Mouse (Mus musculus) megakaryocyte progenitor cell, adult 5-6 weeks (primary cell): ENCODE data around the gene Med13l. TPM values are rescaled to one million over a fixed set of nuclear protein-coding genes. Genes with fewer than 3 reads are reported as not detected.

ENCODE experiments used
- ATAC-seq: replicated peaks from 2 replicates; pipeline ENCODE4 v1.8.0; 2016; ENCODE audit warnings: mild to moderate bottlenecking, moderate TSS enrichment, inconsistent platforms; ENCODE audit not compliant: poor library complexity
- total RNA-seq, 2 experiments: library from RNA; stranded (forward) in 1 of 2; stranded (reverse) in 1 of 2; fragments of 157-497, 149-512 nt in 1 of 2; fragments of 200-1000 nt in 1 of 2; gene quantifications; 2 replicates each; pipeline versions ENCODE4 v1.2.3 to v1.2.4; 2015 to 2017

Med13l gene
- total RNA-seq, 2 experiments from 2014 or later, result 24.0 to 27.3 TPM

GRCm38 (mm10) chr5:118591826-118592499 lies 31.5 kb downstream of the Med13l start:
- ATAC-seq, result peak; percentile 20; the same call in 1 of the 2 replicates

- peak; percentile 72 for ATAC-seq
Observed at GRCm38 (mm10) chr5:118594470-118595236, 34.2 kb downstream of the Med13l start.

GRCm38 (mm10) chr5:118595901-118596300 lies 35.4 kb downstream of the Med13l start:
- no peak for ATAC-seq

- ATAC-seq, result no peak
Observed at GRCm38 (mm10) chr5:118596452-118597092, 36.1 kb downstream of the Med13l start.

- ATAC-seq, result peak; percentile 60
Observed at GRCm38 (mm10) chr5:118598601-118599000, 38.1 kb downstream of the Med13l start.

- ATAC-seq, result no peak
Observed at GRCm38 (mm10) chr5:118601452-118601851, 41.0 kb downstream of the Med13l start.

GRCm38 (mm10) chr5:118602706-118603105 lies 42.2 kb downstream of the Med13l start:
- no peak for ATAC-seq

- 0 out of 2 replicates have a peak, but pooled peaks have one; percentile 23 for ATAC-seq
Observed at GRCm38 (mm10) chr5:118605424-118606067, 45.1 kb downstream of the Med13l start.

GRCm38 (mm10) chr5:118606636-118607035 lies 46.2 kb downstream of the Med13l start:
- peak; percentile 86 for ATAC-seq

GRCm38 (mm10) chr5:118607900-118608299 lies 47.4 kb downstream of the Med13l start:
- peak; percentile 36 for ATAC-seq

- ATAC-seq, result no peak
Observed at GRCm38 (mm10) chr5:118610468-118610867, 50.0 kb downstream of the Med13l start.

GRCm38 (mm10) chr5:118612956-118613631 lies 52.6 kb downstream of the Med13l start:
- ATAC-seq, result peak; percentile 27

GRCm38 (mm10) chr5:118613704-118614103 lies 53.2 kb downstream of the Med13l start:
- 0 out of 2 replicates have a peak, but pooled peaks have one; percentile 1 for ATAC-seq

GRCm38 (mm10) chr5:118614116-118614515 lies 53.6 kb downstream of the Med13l start:
- ATAC-seq, result peak; percentile 66

- ATAC-seq, result peak; percentile 45
Observed at GRCm38 (mm10) chr5:118614571-118614981, 54.1 kb downstream of the Med13l start.

GRCm38 (mm10) chr5:118618963-118619610 lies 58.6 kb downstream of the Med13l start:
- no peak for ATAC-seq

GRCm38 (mm10) chr5:118619801-118620200 lies 59.3 kb downstream of the Med13l start:
- no peak for ATAC-seq

- no peak for ATAC-seq
Observed at GRCm38 (mm10) chr5:118620330-118620910, 59.9 kb downstream of the Med13l start.

- ATAC-seq, result 0 out of 2 replicates have a peak, but pooled peaks have one; percentile 5
Observed at GRCm38 (mm10) chr5:118621877-118622276, 61.4 kb downstream of the Med13l start.
